Mouse (Mus musculus): ENCODE data around the gene Sept4. TPM values are rescaled to one million over a fixed set of nuclear protein-coding genes. Genes with fewer than 3 reads are reported as not detected.

The Sept4 gene
- total and polyA plus RNA-seq, 3 experiments: 1.5 to 2.4 TPM; not detected in 1

GRCm38 (mm10) chr11:87581161-87581865, 12.6 kb downstream of the Sept4 start:
- Histone ChIP-seq H3K9me3 (replicated peaks; ENCODE audit: insufficient read depth, low read length) (no peaks in the 10 kb centered on the region), H3K36me3 (ENCODE audit: control insufficient read depth in 1 of 2, insufficient read depth in 2 of 2, low read length in 2 of 2) (peaks cover 0 to 2% of the 10 kb centered on the region in 2 experiments; a peak in 1 of 4 replicates), H3K9ac (ENCODE audit: control insufficient read depth, low read depth, low read length, poor library complexity, severe bottlenecking) (no peak overlapping the region), H3K27ac (ENCODE audit: control insufficient read depth, low read depth, low read length) (no peak overlapping the region), H3K79me2 (ENCODE audit: control insufficient read depth, insufficient read depth, low read length, poor library complexity) (no peaks in the 10 kb centered on the region), H3K4me1 (ENCODE audit: control insufficient read depth in 1 of 2, insufficient read depth in 2 of 2, low read length in 2 of 2) (peaks cover 2 to 15% of the 10 kb centered on the region in 2 experiments; a peak in 3 of 4 replicates), H3K27me3 (ENCODE audit: control insufficient read depth in 1 of 2, insufficient read depth in 2 of 2, low read length in 2 of 2) (no peaks in the 10 kb centered on the region; a peak in 2 of 4 replicates), H3K4me3 (ENCODE audit: control insufficient read depth in 1 of 2, insufficient read depth in 1 of 2, low read depth in 2 of 2, low read length in 2 of 2) (no peak overlapping the region)
- TF ChIP-seq MAX (IDR thresholded peaks at IDR 0.05; ENCODE audit: low read length) (no peak), GABPA (IDR thresholded peaks at IDR 0.05; ENCODE audit: low read depth, low read length) (no peak), MAFK (IDR thresholded peaks at IDR 0.05; ENCODE audit: borderline replicate concordance, low read depth, low read length) (no peak), TAL1 (IDR thresholded peaks at IDR 0.05; ENCODE audit: low read length) (no peak), UBTF (IDR thresholded peaks at IDR 0.05; ENCODE audit: borderline replicate concordance, insufficient read depth, low read depth, low read length) (no peak)
- no peak for DNase-seq (ENCODE audit: low read depth, low spot score)

- Histone ChIP-seq H3K4me3 (ENCODE audit: control insufficient read depth in 1 of 2, insufficient read depth in 1 of 2, low read depth in 2 of 2, low read length in 2 of 2) (no peak overlapping the region), H3K9me3 (replicated peaks; ENCODE audit: insufficient read depth, low read length) (no peaks in the 10 kb centered on the region), H3K9ac (ENCODE audit: control insufficient read depth, low read depth, low read length, poor library complexity, severe bottlenecking) (no peak overlapping the region), H3K4me1 (ENCODE audit: control insufficient read depth in 1 of 2, insufficient read depth in 2 of 2, low read length in 2 of 2) (peaks cover 2 to 15% of the 10 kb centered on the region in 2 experiments; a peak in 3 of 4 replicates), H3K36me3 (ENCODE audit: control insufficient read depth in 1 of 2, insufficient read depth in 2 of 2, low read length in 2 of 2) (peaks cover 0 to 2% of the 10 kb centered on the region in 2 experiments; a peak in 1 of 4 replicates), H3K79me2 (ENCODE audit: control insufficient read depth, insufficient read depth, low read length, poor library complexity) (no peaks in the 10 kb centered on the region), H3K27me3 (ENCODE audit: control insufficient read depth in 1 of 2, insufficient read depth in 2 of 2, low read length in 2 of 2) (no peaks in the 10 kb centered on the region; a peak in 2 of 4 replicates), H3K27ac (ENCODE audit: control insufficient read depth, low read depth, low read length) (no peak overlapping the region)
- DNase-seq (ENCODE audit: low read depth, low spot score): no peak
- TF ChIP-seq EP300 (IDR thresholded peaks at IDR 0.05; ENCODE audit: low read depth in 1 of 2, low read length in 2 of 2) (no peak), RCOR1 (IDR thresholded peaks at IDR 0.05; ENCODE audit: low read depth, low read length) (no peak), ZKSCAN1 (IDR thresholded peaks at IDR 0.05; ENCODE audit: low read depth, low read length) (no peak), BHLHE40 (IDR thresholded peaks at IDR 0.05; ENCODE audit: borderline replicate concordance, low read depth, low read length) (no peak), GATA1 (IDR thresholded peaks at IDR 0.05; ENCODE audit: low read depth, low read length) (no peak), HCFC1 (IDR thresholded peaks at IDR 0.05; ENCODE audit: low read depth, low read length) (no peak), TBP (IDR thresholded peaks at IDR 0.05; ENCODE audit: low read depth, low read length) (no peak), MEF2A (IDR thresholded peaks at IDR 0.05; ENCODE audit: extremely low read depth, insufficient replicate concordance, low read depth, low read length, poor library complexity, severe bottlenecking) (no peak), UBTF (IDR thresholded peaks at IDR 0.05; ENCODE audit: borderline replicate concordance, insufficient read depth, low read depth, low read length) (no peak), POLR2AphosphoS2 (IDR thresholded peaks at IDR 0.05; ENCODE audit: low read length) (no peak)
These were observed 13.4 kb downstream of the Sept4 start for GRCm38 (mm10) chr11:87581933-87582710.

All from MEL (cell line).